Mouse (Mus musculus) limb, embryonic 11.5 days (tissue): ENCODE results near the gene Pla2g7. TPM values are rescaled to one million over a fixed set of nuclear protein-coding genes. Genes with fewer than 3 reads are reported as not detected.
"Not testable (repeated sequence)": the region's sequence is repeated elsewhere in the genome, so short reads cannot be mapped to it uniquely, and the experiment has no call there.

Experiments used
- ATAC-seq: fragments of 200-750 bp; cut with Nextera tagmentation; 2 replicates; pipeline ENCODE4 v1.8.0; 2017; ENCODE audit warnings: low read depth; ENCODE audit not compliant: insufficient number of reproducible peaks, low FRiP score, low TSS enrichment
- DNase-seq: peaks from one replicate; pipeline ENCODE4 v3.0.0-alpha.2; 2015; ENCODE audit warnings: low spot score
- H3K27ac ChIP-seq: fragments of 300-500 bp; sonication (generic); replicated peaks from 2 replicates; pipeline ENCODE4 v1.5.1; 2014; ENCODE audit warnings: low read depth, mild to moderate bottlenecking, low read length
- H3K27me3 ChIP-seq: fragments of 300-500 bp; sonication (generic); 2 replicates; pipeline ENCODE4 v1.6.1; 2014; ENCODE audit warnings: mild to moderate bottlenecking, low read length, mixed read lengths; ENCODE audit not compliant: control insufficient read depth, insufficient read depth
- H3K36me3 ChIP-seq: fragments of 300-500 bp; sonication (generic); 2 replicates; pipeline ENCODE4 v1.6.1; 2014; ENCODE audit warnings: mild to moderate bottlenecking, low read length, moderate library complexity, mixed read lengths; ENCODE audit not compliant: control insufficient read depth, insufficient read depth
- H3K4me1 ChIP-seq: fragments of 300-500 bp; sonication (generic); 2 replicates; pipeline ENCODE4 v1.6.1; 2014; ENCODE audit warnings: low read length, mixed read lengths; ENCODE audit not compliant: control insufficient read depth, insufficient read depth
- H3K4me2 ChIP-seq: fragments of 300-500 bp; sonication (generic); 2 replicates; pipeline ENCODE4 v1.6.1; 2014; ENCODE audit warnings: low read depth, mild to moderate bottlenecking, moderate library complexity; ENCODE audit not compliant: severe bottlenecking
- H3K4me3 ChIP-seq: fragments of 300-500 bp; sonication (generic); 2 replicates; pipeline ENCODE4 v1.5.1; 2014; ENCODE audit warnings: low read depth, low read length
- H3K9ac ChIP-seq: fragments of 300-500 bp; sonication (generic); 2 replicates; pipeline ENCODE4 v1.6.1; 2014; ENCODE audit warnings: mild to moderate bottlenecking, low read length
- H3K9me3 ChIP-seq: fragments of 300-500 bp; sonication (generic); 2 replicates; pipeline ENCODE4 v1.6.1; 2016; ENCODE audit warnings: low read length; ENCODE audit not compliant: control insufficient read depth
- WGBS: fragments of 180-500 bp; shearing (Covaris S2); extraction: QIAGEN DNeasy Blood & Tissue Kit; methylation state at CpG from one replicate; pipeline ENCODE4 v1.1.7; 2014; 5-methylcytosine and 5-hydroxymethylcytosine counted together
- polyA plus RNA-seq: library from polyadenylated mRNA; unstranded; fragments of >200 nt; fragmentation: Nextera tagmentation; extraction: Ambion mirVana; gene quantifications from 2 replicates; pipeline ENCODE4 v1.2.1, GENCODE M21; 2014

Gene Pla2g7
- 3.0 and 3.5 TPM in 2 replicates for polyA plus RNA-seq

- peak; percentile 73 for DNase-seq
- H3K9ac ChIP-seq, result peak within 1 kb of the TSS; percentile 44
- H3K4me2 ChIP-seq, result peak within 1 kb of the TSS; percentile 77
- H3K36me3 ChIP-seq, result no peaks in the 10 kb centered on the region
- ATAC-seq, result peak; percentile 87
- H3K4me1 ChIP-seq, result no peaks in the 10 kb centered on the region
- peak within 1 kb of the TSS; percentile 40 for H3K4me3 ChIP-seq
- no peaks in the 10 kb centered on the region for H3K27me3 ChIP-seq
- H3K27ac ChIP-seq, result no peak within 1 kb of the TSS
- WGBS, result under 1% methylated on average over 34 of the region's 34 CpGs
- no peaks in the 10 kb centered on the region for H3K9me3 ChIP-seq
These were observed at the start of gene Pla2g7 for GRCm38 (mm10) chr17:43567992-43568888. Pla2g7 (plus strand) TSS chr17:43568098.

GRCm38 (mm10) chr17:43518644-43519409 is 49.1 kb upstream of the Pla2g7 start:
- H3K9ac ChIP-seq, result no peak overlapping the region
- no peaks in the 10 kb centered on the region for H3K9me3 ChIP-seq
- no peaks in the 10 kb centered on the region for H3K27me3 ChIP-seq
- H3K4me1 ChIP-seq, result no peaks in the 10 kb centered on the region
- H3K36me3 ChIP-seq, result no peaks in the 10 kb centered on the region
- no peak overlapping the region for H3K4me2 ChIP-seq
- peak; percentile 83 for DNase-seq
- WGBS, result 33% methylated on average over 18 of the region's 18 CpGs
- no peak overlapping the region for H3K27ac ChIP-seq
- H3K4me3 ChIP-seq, result no peak overlapping the region
- 0 out of 2 replicates have a peak, but pooled peaks have one; percentile 39 for ATAC-seq

- H3K9me3 ChIP-seq, result no peaks in the 10 kb centered on the region
- no peak for DNase-seq
- H3K4me2 ChIP-seq, result no peak overlapping the region
- H3K4me3 ChIP-seq, result no peak overlapping the region
- no peaks in the 10 kb centered on the region for H3K36me3 ChIP-seq
- 84% methylated on average over 3 of the region's 3 CpGs for WGBS
- no peak for ATAC-seq
- H3K9ac ChIP-seq, result no peak overlapping the region
- H3K27me3 ChIP-seq, result no peaks in the 10 kb centered on the region
- no peak overlapping the region for H3K27ac ChIP-seq
- no peaks in the 10 kb centered on the region for H3K4me1 ChIP-seq
These were observed 47.7 kb upstream of the Pla2g7 start for GRCm38 (mm10) chr17:43520166-43520565.

GRCm38 (mm10) chr17:43530507-43530906 is 37.4 kb upstream of the Pla2g7 start:
- no peaks in the 10 kb centered on the region for H3K27me3 ChIP-seq
- H3K9me3 ChIP-seq, result no peaks in the 10 kb centered on the region
- H3K36me3 ChIP-seq, result no peaks in the 10 kb centered on the region
- no peak overlapping the region for H3K4me3 ChIP-seq
- no peaks in the 10 kb centered on the region for H3K4me1 ChIP-seq
- DNase-seq (no peak), ATAC-seq (no peak)
- H3K27ac ChIP-seq, result no peak overlapping the region
- WGBS, result 93% methylated on average over 2 of the region's 2 CpGs
- H3K9ac ChIP-seq, result no peak overlapping the region
- no peak overlapping the region for H3K4me2 ChIP-seq

- Histone ChIP-seq H3K9me3 (no peaks in the 10 kb centered on the region), H3K36me3 (no peaks in the 10 kb centered on the region), H3K4me3 (no peak overlapping the region), H3K9ac (no peak overlapping the region), H3K4me1 (no peaks in the 10 kb centered on the region), H3K27ac (no peak overlapping the region), H3K4me2 (no peak overlapping the region), H3K27me3 (no peaks in the 10 kb centered on the region)
- ATAC-seq (no peak), DNase-seq (no peak)
- WGBS, result 94% methylated on average over 4 of the region's 4 CpGs
These were observed 36.7 kb upstream of the Pla2g7 start for GRCm38 (mm10) chr17:43531192-43531591.

GRCm38 (mm10) chr17:43534362-43535222 is 33.3 kb upstream of the Pla2g7 start:
- H3K4me2 ChIP-seq, result peak overlapping the region; percentile 27
- DNase-seq (peak; percentile 79), ATAC-seq (peak; percentile 88)
- H3K27ac ChIP-seq, result no peak overlapping the region
- no peak overlapping the region for H3K9ac ChIP-seq
- H3K9me3 ChIP-seq, result no peaks in the 10 kb centered on the region
- no peaks in the 10 kb centered on the region for H3K36me3 ChIP-seq
- H3K4me3 ChIP-seq, result no peak overlapping the region
- no peaks in the 10 kb centered on the region for H3K4me1 ChIP-seq
- no peaks in the 10 kb centered on the region for H3K27me3 ChIP-seq
- 21% methylated on average over 23 of the region's 23 CpGs for WGBS

GRCm38 (mm10) chr17:43536841-43537240 is 31.1 kb upstream of the Pla2g7 start:
- not testable (repeated sequence) for DNase-seq, ATAC-seq, H3K4me3 ChIP-seq, H3K9me3 ChIP-seq, H3K4me2 ChIP-seq, H3K4me1 ChIP-seq, H3K36me3 ChIP-seq, H3K27ac ChIP-seq, H3K27me3 ChIP-seq, H3K9ac ChIP-seq
- WGBS, result 88% methylated on average over 6 of the region's 6 CpGs

GRCm38 (mm10) chr17:43538767-43539166 is 29.1 kb upstream of the Pla2g7 start:
- DNase-seq (no peak), ATAC-seq (no peak)
- no peaks in the 10 kb centered on the region for H3K9me3 ChIP-seq
- H3K4me1 ChIP-seq, result no peaks in the 10 kb centered on the region
- no peak overlapping the region for H3K4me2 ChIP-seq
- H3K36me3 ChIP-seq, result no peaks in the 10 kb centered on the region
- H3K27ac ChIP-seq, result no peak overlapping the region
- H3K4me3 ChIP-seq, result no peak overlapping the region
- H3K27me3 ChIP-seq, result no peaks in the 10 kb centered on the region
- 93% methylated on average over 3 of the region's 3 CpGs for WGBS
- H3K9ac ChIP-seq, result no peak overlapping the region
